Mouse (Mus musculus) kidney, embryonic 15.5 days (tissue): ENCODE data around the gene Serpina10. TPM values are rescaled to one million over a fixed set of nuclear protein-coding genes. Genes with fewer than 3 reads are reported as not detected.
"Not testable (repeated sequence)": the region's sequence is repeated elsewhere in the genome, so short reads cannot be mapped to it uniquely, and the experiment has no call there.

Source experiments
- ATAC-seq: fragments of 200-750 bp; cut with Nextera tagmentation; replicated peaks from 2 replicates; pipeline ENCODE4 v1.8.0; 2017; ENCODE audit warnings: moderate TSS enrichment; ENCODE audit not compliant: low FRiP score
- H3K27ac ChIP-seq: fragments of 300-500 bp; sonication (generic); 2 replicates; pipeline ENCODE4 v1.5.1; 2015; ENCODE audit warnings: mild to moderate bottlenecking, inconsistent platforms
- H3K27me3 ChIP-seq: fragments of 300-500 bp; sonication (generic); 2 replicates; pipeline ENCODE4 v1.6.1; 2015; ENCODE audit warnings: inconsistent platforms
- H3K36me3 ChIP-seq: fragments of 300-500 bp; sonication (generic); 2 replicates; pipeline ENCODE4 v1.6.1; 2015; ENCODE audit warnings: inconsistent platforms
- H3K4me1 ChIP-seq: fragments of 300-500 bp; sonication (generic); 2 replicates; pipeline ENCODE4 v1.6.1; 2015; ENCODE audit warnings: inconsistent platforms
- H3K4me2 ChIP-seq: fragments of 300-500 bp; sonication (generic); 2 replicates; pipeline ENCODE4 v1.6.1; 2015; ENCODE audit warnings: moderate library complexity, mild to moderate bottlenecking, inconsistent platforms
- H3K4me3 ChIP-seq: fragments of 300-500 bp; sonication (generic); replicated peaks from 2 replicates; pipeline ENCODE4 v1.5.1; 2015; ENCODE audit warnings: mild to moderate bottlenecking, inconsistent platforms
- H3K9ac ChIP-seq: fragments of 300-500 bp; sonication (generic); 2 replicates; pipeline ENCODE4 v1.6.1; 2015; ENCODE audit warnings: mild to moderate bottlenecking, inconsistent platforms
- H3K9me3 ChIP-seq: fragments of 300-500 bp; sonication (generic); replicated peaks from 2 replicates; pipeline ENCODE4 v1.6.1; 2016; ENCODE audit warnings: inconsistent platforms
- WGBS: fragments of 180-500 bp; shearing (Covaris S2); methylation state at CpG from one replicate; pipeline ENCODE4 v1.1.7; 2015; ENCODE audit warnings: mixed read lengths; 5-methylcytosine and 5-hydroxymethylcytosine counted together
- polyA plus RNA-seq: library from polyadenylated mRNA; unstranded; fragments of >200 nt; fragmentation: Nextera tagmentation; extraction: Ambion mirVana; gene quantifications from 2 replicates; pipeline ENCODE4 v1.2.1, GENCODE M21; 2015

Gene Serpina10
- polyA plus RNA-seq, 1 experiment from 2014 or later: 1.4 TPM

GRCm38 (mm10) chr12:103598411-103598810 is 32.8 kb downstream of the Serpina10 start:
- Histone ChIP-seq H3K9me3 (no peaks in the 10 kb centered on the region), H3K4me2 (no peak overlapping the region), H3K9ac (no peak overlapping the region), H3K4me1 (no peaks in the 10 kb centered on the region), H3K27me3 (no peaks in the 10 kb centered on the region), H3K27ac (no peak overlapping the region), H3K36me3 (no peaks in the 10 kb centered on the region), H3K4me3 (no peak overlapping the region)
- WGBS: 64% methylated on average over 2 of the region's 2 CpGs
- no peak for ATAC-seq

DNA sequence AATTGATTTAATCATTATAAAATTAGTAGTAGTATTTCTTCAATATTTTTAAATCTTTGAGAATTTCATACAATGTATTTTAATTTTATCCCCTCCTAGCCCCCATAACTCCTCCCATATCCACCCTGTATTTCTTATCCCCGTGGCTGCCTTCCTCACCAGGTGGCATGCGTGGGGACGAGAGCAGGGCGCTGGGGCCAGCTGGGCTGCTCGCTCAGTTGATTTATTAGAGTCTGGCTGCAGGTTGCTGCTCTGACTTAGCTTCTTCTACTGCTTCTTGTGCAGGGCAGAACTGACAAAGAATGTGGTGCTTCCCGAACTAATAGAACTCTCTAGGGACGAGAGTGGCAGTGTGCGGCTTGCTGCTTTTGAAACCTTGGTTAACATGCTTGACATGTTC is 47.5 kb downstream of the Serpina10 start:
- no peaks in the 10 kb centered on the region for H3K27me3 ChIP-seq
- H3K4me2 ChIP-seq: no peak overlapping the region
- no peak overlapping the region for H3K9ac ChIP-seq
- no peak overlapping the region for H3K4me3 ChIP-seq
- 49% methylated on average over 8 of the region's 8 CpGs for WGBS
- H3K4me1 ChIP-seq: no peaks in the 10 kb centered on the region
- no peaks in the 10 kb centered on the region for H3K36me3 ChIP-seq
- no peak overlapping the region for H3K27ac ChIP-seq
- no peaks in the 10 kb centered on the region for H3K9me3 ChIP-seq
- no peak for ATAC-seq

GRCm38 (mm10) chr12:103578148-103578547 is 53.1 kb downstream of the Serpina10 start:
- ATAC-seq, H3K4me3 ChIP-seq, H3K9me3 ChIP-seq, H3K27me3 ChIP-seq, H3K4me1 ChIP-seq, H3K4me2 ChIP-seq, H3K36me3 ChIP-seq, H3K27ac ChIP-seq, H3K9ac ChIP-seq: not testable (repeated sequence)
- 93% methylated on average over 6 of the region's 6 CpGs for WGBS

GRCm38 (mm10) chr12:103569690-103570089 is 61.6 kb downstream of the Serpina10 start:
- no peaks in the 10 kb centered on the region; the same call in 1 of the 2 replicates for H3K4me1 ChIP-seq
- no peak overlapping the region for H3K27ac ChIP-seq
- H3K9ac ChIP-seq: no peak overlapping the region
- no peak overlapping the region for H3K4me2 ChIP-seq
- whole genome bisulfite sequencing: 54% methylated on average over 6 of the region's 6 CpGs
- no peaks in the 10 kb centered on the region for H3K27me3 ChIP-seq
- no peak for ATAC-seq
- no peaks in the 10 kb centered on the region for H3K9me3 ChIP-seq
- H3K4me3 ChIP-seq: no peak overlapping the region
- H3K36me3 ChIP-seq: no peaks in the 10 kb centered on the region

- no peak for ATAC-seq
- Histone ChIP-seq H3K9me3 (no peaks in the 10 kb centered on the region), H3K4me3 (no peak overlapping the region), H3K4me1 (no peaks in the 10 kb centered on the region; the same call in 1 of the 2 replicates), H3K4me2 (no peak overlapping the region), H3K27me3 (no peaks in the 10 kb centered on the region), H3K9ac (no peak overlapping the region), H3K27ac (no peak overlapping the region), H3K36me3 (no peaks in the 10 kb centered on the region)
- WGBS: 65% methylated on average over 3 of the region's 3 CpGs
These were observed 64.1 kb downstream of the Serpina10 start for GRCm38 (mm10) chr12:103567129-103567528.

DNA sequence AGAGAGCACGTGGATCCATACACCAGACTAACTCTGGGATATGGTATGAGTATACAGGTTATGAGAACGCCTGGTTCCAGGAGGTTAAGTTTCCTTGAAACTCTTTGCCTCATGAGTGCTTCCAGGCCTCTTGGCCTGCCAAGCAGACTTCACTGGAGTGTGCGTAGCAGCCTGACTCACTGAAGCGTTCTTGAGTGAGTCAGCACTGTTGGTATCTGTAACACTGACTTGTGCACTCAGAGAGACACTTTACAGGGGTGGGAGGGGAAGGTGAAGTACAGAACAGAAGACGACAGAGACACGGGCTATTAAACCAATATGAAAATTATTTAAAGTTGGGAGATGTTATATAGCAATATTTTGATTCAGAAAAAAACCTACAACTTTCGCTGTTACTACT is 66.1 kb downstream of the Serpina10 start:
- no peak overlapping the region for H3K9ac ChIP-seq

More for the DNA sequence above, 66.1 kb downstream of the Serpina10 start:
- no peaks in the 10 kb centered on the region for H3K36me3 ChIP-seq
- H3K9me3 ChIP-seq: no peaks in the 10 kb centered on the region
- no peak for ATAC-seq
- H3K27ac ChIP-seq: no peak overlapping the region
- WGBS: 69% methylated on average over 7 of the region's 7 CpGs
- H3K4me3 ChIP-seq: no peak overlapping the region
- no peaks in the 10 kb centered on the region; the same call in 1 of the 2 replicates for H3K4me1 ChIP-seq
- H3K4me2 ChIP-seq: no peak overlapping the region
- H3K27me3 ChIP-seq: no peaks in the 10 kb centered on the region

Other genes with a start within 250 kb of the Serpina10 start
- 7.5 and 7.6 TPM in 2 replicates for gene Otub2, start 242.8 kb downstream of the Serpina10 start, polyA plus RNA-seq
- 0.21 and 0.33 TPM in 2 replicates for gene 9330161L09Rik, start 223.6 kb downstream of the Serpina10 start, polyA plus RNA-seq
- gene Ddx24, start 205.6 kb downstream of the Serpina10 start, polyA plus RNA-seq: 96.4 and 105 TPM in 2 replicates
- 28.3 and 35.4 TPM in 2 replicates for gene Ifi27, start 197.2 kb downstream of the Serpina10 start, polyA plus RNA-seq
- gene Ifi27l2a, start 187.8 kb downstream of the Serpina10 start, polyA plus RNA-seq: 11.1 and 11.2 TPM in 2 replicates
- gene Ifi27l2b, start 174.2 kb downstream of the Serpina10 start, polyA plus RNA-seq: 0.21 TPM in 1 of 2 replicates, not detected in the other
- gene Ppp4r4, start 99.2 kb downstream of the Serpina10 start, polyA plus RNA-seq: 1.0 and 1.7 TPM in 2 replicates
- gene Serpina6, start 25.8 kb upstream of the Serpina10 start, polyA plus RNA-seq: 11.9 and 29.8 TPM in 2 replicates
- gene Serpina16, start 44.7 kb upstream of the Serpina10 start, polyA plus RNA-seq: not detected in 2 replicates
- not detected in 2 replicates for gene Serpina1f, start 64.1 kb upstream of the Serpina10 start, polyA plus RNA-seq
- gene Serpina1d, start 142.1 kb upstream of the Serpina10 start, polyA plus RNA-seq: 1.7 and 5.0 TPM in 2 replicates
- gene Serpina1b, start 198.9 kb upstream of the Serpina10 start, polyA plus RNA-seq: 8.4 and 14.2 TPM in 2 replicates
- 13.3 and 18.7 TPM in 2 replicates for gene Serpina1a, start 232.1 kb upstream of the Serpina10 start, polyA plus RNA-seq